Mouse (Mus musculus): ENCODE measurements around the gene Tpmt. TPM values are rescaled to one million over a fixed set of nuclear protein-coding genes. Genes with fewer than 3 reads are reported as not detected.

Gene Tpmt
- total and polyA plus RNA-seq, 3 experiments: 1.6 to 3.6 (median 3.1) TPM

- H3K27ac ChIP-seq (ENCODE audit: insufficient read depth, low read depth): no peak overlapping the region
- peaks cover 2% of the 10 kb centered on the region; the same call in 1 of the 2 replicates for H3K79me2 ChIP-seq (replicated peaks; ENCODE audit: control insufficient read depth, extremely low read depth, insufficient read depth, poor library complexity, severe bottlenecking)
- in situ Hi-C loops (cut with MboI; ENCODE audit: low pct_ligation_motif_present, low pct_unique_long_range_greater_than_20kb, low sequenced_read_pairs): no loop called here
- peaks cover 18 to 81% of the 10 kb centered on the region in 2 experiments for H3K36me3 ChIP-seq (replicated peaks in 1 of 2; ENCODE audit: control insufficient read depth in 1 of 2, insufficient read depth in 1 of 2, low read length in 1 of 2)
- no peak for DNase-seq (ENCODE audit: extremely low read depth)
- no peak overlapping the region for H3K4me2 ChIP-seq (ENCODE audit: insufficient read depth, low read depth, poor library complexity, severe bottlenecking)
- H3K4me1 ChIP-seq (ENCODE audit: control insufficient read depth in 1 of 2, insufficient read depth in 2 of 2): no peaks in the 10 kb centered on the region
- H3K9me3 ChIP-seq (replicated peaks; ENCODE audit: low read length): no peaks in the 10 kb centered on the region
- H3K4me3 ChIP-seq (replicated peaks in 1 of 3; ENCODE audit: low read depth in 2 of 3, low read length in 2 of 3, poor library complexity in 1 of 3): no peak overlapping the region
- dilution Hi-C loops (cut with MboI; ENCODE audit: extremely low pct_ligation_motif_present, extremely low pct_unique_long_range_greater_than_20kb, low sequenced_read_pairs): no loop called here
- no peaks in the 10 kb centered on the region for H3K27me3 ChIP-seq (replicated peaks)
- TF ChIP-seq POLR2AphosphoS2 (IDR thresholded peaks at IDR 0.05; ENCODE audit: low read depth, low read length): no peak
- TF ChIP-seq TBP (conservative IDR thresholded peaks at IDR 0.05; ENCODE audit: low read depth, low read length): no peak
- TF ChIP-seq ZMIZ1 (IDR thresholded peaks at IDR 0.05; ENCODE audit: low read depth, low read length): no peak
- no peak for TF ChIP-seq USF2 (conservative IDR thresholded peaks at IDR 0.05; ENCODE audit: low read depth, low read length)
- TF ChIP-seq POLR2A (IDR thresholded peaks at IDR 0.05; ENCODE audit: low read depth, low read length): no peak
- no peak for TF ChIP-seq HCFC1 (IDR thresholded peaks at IDR 0.05; ENCODE audit: low read depth, low read length)
- TF ChIP-seq NRF1 (IDR thresholded peaks at IDR 0.05; ENCODE audit: low read depth, low read length): no peak
- TF ChIP-seq MAX (IDR thresholded peaks at IDR 0.05; ENCODE audit: low read length): no peak
- TF ChIP-seq MYC (IDR thresholded peaks at IDR 0.05; ENCODE audit: low read depth, low read length): no peak
- no peak for TF ChIP-seq ZNF384 (IDR thresholded peaks at IDR 0.05; ENCODE audit: low read depth, low read length)
- TF ChIP-seq SIN3A (IDR thresholded peaks at IDR 0.05; ENCODE audit: low read length): no peak
- no peak for TF ChIP-seq ELF1 (IDR thresholded peaks at IDR 0.05; ENCODE audit: low read depth, low read length)
- TF ChIP-seq ETS1 (conservative IDR thresholded peaks at IDR 0.05; ENCODE audit: low read depth, low read length): no peak
- TF ChIP-seq ZC3H11A (IDR thresholded peaks at IDR 0.05; ENCODE audit: low read depth, low read length): no peak
- no peak for TF ChIP-seq BHLHE40 (IDR thresholded peaks at IDR 0.05; ENCODE audit: low read depth, low read length)
- TF ChIP-seq KAT2A (IDR thresholded peaks at IDR 0.05; ENCODE audit: insufficient replicate concordance, low read length): no peak
- TF ChIP-seq MEF2A (IDR thresholded peaks at IDR 0.05; ENCODE audit: borderline replicate concordance, low read depth, low read length): no peak
- TF ChIP-seq TCF12 (IDR thresholded peaks at IDR 0.05; ENCODE audit: low read depth, low read length): no peak
- no peak overlapping the region for H3K9ac ChIP-seq (ENCODE audit: insufficient read depth, low read depth)
These were observed 44.7 kb upstream of the Tpmt start for GRCm38 (mm10) chr13:47089271-47089670.

- peaks cover 14 to 78% of the 10 kb centered on the region in 2 experiments for H3K36me3 ChIP-seq (replicated peaks in 1 of 2; ENCODE audit: control insufficient read depth in 1 of 2, insufficient read depth in 1 of 2, low read length in 1 of 2)
- no peaks in the 10 kb centered on the region for H3K4me1 ChIP-seq (ENCODE audit: control insufficient read depth in 1 of 2, insufficient read depth in 2 of 2)
- no peaks in the 10 kb centered on the region for H3K27me3 ChIP-seq (replicated peaks)
- H3K9ac ChIP-seq (ENCODE audit: insufficient read depth, low read depth): no peak overlapping the region
- TF ChIP-seq E2F4 (IDR thresholded peaks at IDR 0.05; ENCODE audit: insufficient replicate concordance, low read depth, low read length) (no peak), IRF4 (IDR thresholded peaks at IDR 0.05; ENCODE audit: low read depth, low read length) (no peak), ZNF384 (IDR thresholded peaks at IDR 0.05; ENCODE audit: low read depth, low read length) (no peak), MAX (IDR thresholded peaks at IDR 0.05; ENCODE audit: low read length) (no peak), UBTF (IDR thresholded peaks at IDR 0.05; ENCODE audit: low read depth, low read length) (no peak), RAD21 (IDR thresholded peaks at IDR 0.05; ENCODE audit: low read depth, low read length) (no peak), CTCF (conservative IDR thresholded peaks at IDR 0.05 in 1 of 2, IDR thresholded peaks at IDR 0.05 in 1 of 2; ENCODE audit: low read depth in 2 of 2, low read length in 2 of 2) (no peak)
- DNase-seq (ENCODE audit: extremely low read depth): no peak
- H3K9me3 ChIP-seq (replicated peaks; ENCODE audit: low read length): no peaks in the 10 kb centered on the region
- H3K79me2 ChIP-seq (replicated peaks; ENCODE audit: control insufficient read depth, extremely low read depth, insufficient read depth, poor library complexity, severe bottlenecking): peaks cover 2% of the 10 kb centered on the region; the same call in 1 of the 2 replicates
- no peak overlapping the region for H3K4me2 ChIP-seq (ENCODE audit: insufficient read depth, low read depth, poor library complexity, severe bottlenecking)
- H3K27ac ChIP-seq (ENCODE audit: insufficient read depth, low read depth): no peak overlapping the region
- dilution Hi-C loops (cut with MboI; ENCODE audit: extremely low pct_ligation_motif_present, extremely low pct_unique_long_range_greater_than_20kb, low sequenced_read_pairs) (no loop called here), in situ Hi-C loops (cut with MboI; ENCODE audit: low pct_ligation_motif_present, low pct_unique_long_range_greater_than_20kb, low sequenced_read_pairs) (no loop called here)
- H3K4me3 ChIP-seq (replicated peaks in 1 of 3; ENCODE audit: low read depth in 2 of 3, low read length in 2 of 3, poor library complexity in 1 of 3): no peak overlapping the region
These were observed 43.9 kb upstream of the Tpmt start for GRCm38 (mm10) chr13:47088433-47088832.

Data from CH12.LX (cell line).